Mouse (Mus musculus): ENCODE measurements around the gene Dedd.

DNA sequence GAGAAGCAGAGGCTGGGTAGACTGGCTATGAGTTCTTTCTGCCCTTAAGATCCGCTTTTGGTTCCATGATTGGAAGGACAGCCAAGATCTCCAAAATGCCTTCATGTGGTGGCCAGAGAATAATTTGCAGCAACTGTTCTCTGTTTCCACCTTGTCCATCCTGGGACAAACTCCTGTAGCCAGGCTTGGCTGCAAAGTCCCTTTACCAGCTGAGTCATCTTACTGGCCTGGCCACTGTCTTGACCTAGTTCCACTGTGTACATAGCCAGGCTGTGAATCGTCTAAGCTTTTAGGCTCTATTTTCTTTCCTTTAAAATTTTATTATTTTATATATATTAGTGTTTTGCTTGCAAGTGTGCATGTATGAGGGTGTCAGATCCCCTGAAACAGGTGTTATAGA lies 20.3 kb downstream of the Dedd start:
- TF ChIP-seq POLR2A (IDR thresholded peaks at IDR 0.05; ENCODE audit: borderline replicate concordance, insufficient read depth, low read length) (no peak), CTCF (IDR thresholded peaks at IDR 0.05; ENCODE audit: borderline replicate concordance, insufficient read depth, low read depth, low read length) (no peak)

Data from cerebellum, adult 2 months (tissue).